Mouse (Mus musculus): ENCODE measurements around the gene Slc29a4.

Slc29a4 gene

GRCm38 (mm10) chr5:142692248-142692647 is at the start of gene Slc29a4:
TSS of gene Slc29a4 (plus strand) at chr5:142692512.
- DNase-seq (ENCODE audit: low read depth, low spot score), result no peak

DNA sequence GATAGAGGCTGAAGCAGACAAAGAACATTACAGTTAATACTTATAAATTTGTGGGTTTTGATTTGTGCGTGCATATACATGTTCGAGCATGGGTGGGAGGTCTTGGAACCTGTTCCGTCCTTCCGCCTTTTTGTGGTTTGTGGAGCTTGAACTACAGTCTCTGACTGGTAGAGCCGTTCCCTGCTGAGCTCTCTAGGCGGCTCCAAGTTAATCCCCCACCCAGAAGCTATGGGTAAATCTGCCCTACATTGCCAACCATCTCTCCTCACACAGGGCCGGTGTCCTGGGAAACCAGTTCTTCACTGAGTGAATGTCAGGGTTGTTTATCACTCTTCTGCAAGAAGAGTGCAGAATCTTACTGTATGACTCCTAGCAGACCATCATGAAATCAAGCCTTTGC is 44.1 kb upstream of the Slc29a4 start:
- no peak for DNase-seq (ENCODE audit: low read depth, low spot score)

- no peak for DNase-seq (ENCODE audit: low read depth, low spot score)
These were observed 42.8 kb upstream of the Slc29a4 start for GRCm38 (mm10) chr5:142649460-142650050.

DNA sequence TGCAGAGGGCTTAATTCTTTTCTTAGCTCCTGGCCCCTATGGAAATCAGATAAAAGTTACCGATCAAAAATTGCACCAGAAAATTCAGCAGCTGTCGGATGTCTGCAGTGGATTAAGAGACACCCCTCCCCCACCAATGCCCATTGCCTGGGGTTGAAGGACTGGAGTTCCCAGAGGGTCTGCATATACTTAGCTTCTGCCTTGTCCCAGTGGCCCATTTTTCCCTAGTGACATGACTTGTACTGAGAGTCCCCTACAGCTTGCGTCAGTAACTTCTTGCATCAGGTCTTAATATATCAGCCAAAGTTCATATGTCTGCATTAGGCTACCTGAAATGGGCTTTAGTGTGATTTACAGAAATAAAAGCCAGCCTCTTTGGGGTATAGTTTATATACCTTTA is 41.9 kb upstream of the Slc29a4 start:
- no peak for DNase-seq (ENCODE audit: low read depth, low spot score)

DNA sequence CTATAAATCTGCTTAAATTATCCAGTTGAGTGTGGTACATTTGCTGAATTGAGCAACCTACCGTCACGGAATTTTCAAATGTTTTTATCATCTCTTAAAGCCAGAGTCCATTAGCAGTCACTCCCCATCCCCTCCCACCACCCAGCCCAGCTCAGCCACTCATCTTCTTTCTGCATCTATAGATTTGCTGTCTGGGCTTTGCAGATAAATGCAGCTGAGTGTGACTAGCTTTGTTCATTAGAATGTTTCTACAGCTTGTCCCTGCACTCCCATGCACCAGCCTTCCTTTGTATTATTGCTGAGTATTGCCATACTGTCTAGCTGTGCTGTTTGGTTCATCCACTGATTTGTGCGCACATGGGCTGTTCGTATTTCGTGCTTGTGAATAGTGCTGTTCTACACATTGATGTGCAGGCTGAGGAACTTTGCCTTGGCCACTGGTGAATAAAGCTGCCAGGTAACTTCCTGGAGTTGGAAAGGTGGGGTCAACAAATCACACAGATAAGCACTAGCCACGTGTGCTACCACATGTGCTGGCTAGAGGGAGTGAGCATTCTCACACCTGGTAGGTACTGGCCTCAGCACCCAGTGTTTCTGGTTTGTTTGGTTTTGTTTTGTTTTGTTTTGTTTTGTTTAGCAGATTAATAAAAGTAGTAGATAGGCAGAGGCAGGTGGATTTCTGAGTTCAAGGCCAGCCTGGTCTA is 41.4 kb upstream of the Slc29a4 start:
- DNase-seq (ENCODE audit: low read depth, low spot score), result no peak

DNA sequence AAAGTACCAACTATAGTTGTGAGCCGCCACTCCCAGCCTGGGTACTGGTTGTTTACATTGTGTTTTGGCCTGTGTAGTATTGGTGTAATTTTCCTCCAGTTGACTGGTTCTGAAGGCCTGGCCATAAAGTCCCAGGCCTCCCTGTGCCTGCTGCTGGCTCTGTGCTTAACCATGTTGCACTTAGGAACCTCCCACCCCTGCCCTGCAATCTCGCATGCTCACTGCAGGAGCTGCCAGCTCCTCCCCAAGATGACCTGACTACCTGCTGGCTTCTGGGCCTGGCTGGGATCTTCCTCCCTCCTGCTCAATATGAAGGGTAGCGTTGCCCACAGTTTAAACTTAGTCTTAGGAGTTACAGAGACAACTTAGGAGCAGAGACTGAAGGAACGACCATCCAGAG is 40.0 kb upstream of the Slc29a4 start:
- DNase-seq (ENCODE audit: low read depth, low spot score), result no peak

DNA sequence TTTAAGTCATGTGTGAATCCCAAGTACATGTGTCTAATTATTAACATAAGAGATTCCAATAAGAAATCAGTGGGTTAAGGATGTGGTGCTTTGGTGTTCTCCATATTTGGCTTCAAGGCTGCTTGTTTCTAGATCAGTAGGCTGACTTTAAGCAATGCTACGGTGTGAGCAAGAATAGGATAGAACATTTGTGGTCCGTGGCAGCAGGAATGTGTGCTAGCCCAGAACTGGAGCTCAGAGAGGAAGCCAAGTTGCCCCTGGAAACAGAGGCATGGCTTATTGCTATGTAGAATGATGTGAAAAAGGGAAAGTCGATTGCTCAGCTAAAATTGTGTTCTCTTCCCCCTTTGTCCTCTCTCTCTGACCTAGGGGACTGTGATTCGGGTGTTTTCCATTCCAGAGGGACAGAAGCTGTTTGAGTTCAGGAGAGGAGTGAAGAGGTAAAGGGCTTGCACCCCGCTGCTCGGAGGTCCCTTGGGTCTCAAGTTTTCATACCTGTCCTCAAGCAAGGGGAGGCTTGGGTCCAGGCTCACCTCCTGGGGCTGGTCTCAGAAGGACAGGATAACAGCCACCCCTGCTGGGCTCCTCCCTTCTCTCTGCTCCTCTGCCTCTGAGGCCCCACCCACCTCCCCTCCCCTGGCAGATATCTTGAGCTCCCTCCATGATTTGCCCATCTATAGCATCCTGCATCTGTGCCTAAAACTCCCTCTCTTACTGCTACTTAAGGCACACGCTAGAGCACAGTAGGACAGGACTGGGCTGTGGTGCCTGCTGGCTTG is 31.5 kb upstream of the Slc29a4 start:
- no peak for DNase-seq (ENCODE audit: low read depth, low spot score)

DNA sequence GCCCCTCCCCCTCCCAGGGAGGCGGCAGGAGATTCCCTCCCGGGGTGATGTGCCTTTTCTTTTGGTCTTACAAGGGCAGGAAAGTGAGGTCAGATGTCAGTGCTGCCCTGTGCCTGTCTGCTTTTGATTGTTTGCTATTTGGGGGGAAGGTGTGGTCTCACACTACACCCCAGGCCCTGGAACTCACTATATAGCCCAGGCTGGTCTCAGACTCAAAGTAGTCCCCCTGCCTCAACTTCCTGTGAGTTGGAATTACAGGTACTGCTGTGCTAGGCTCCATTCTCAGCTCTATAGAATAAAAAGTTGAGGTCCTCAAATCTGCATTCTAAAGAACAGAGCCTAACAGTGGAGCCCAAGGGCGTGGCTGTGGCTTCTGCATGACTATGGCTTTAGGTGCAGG is 24.4 kb upstream of the Slc29a4 start:
- no peak for DNase-seq (ENCODE audit: low read depth, low spot score)

GRCm38 (mm10) chr5:142668556-142669263 is 23.6 kb upstream of the Slc29a4 start:
- DNase-seq (ENCODE audit: low read depth, low spot score), result no peak

- no peak for DNase-seq (ENCODE audit: low read depth, low spot score)
These were observed 22.6 kb upstream of the Slc29a4 start for GRCm38 (mm10) chr5:142669726-142670125.

- peak; percentile 35 for DNase-seq (ENCODE audit: low read depth, low spot score)
These were observed 19.2 kb upstream of the Slc29a4 start for GRCm38 (mm10) chr5:142673082-142673481.

DNA sequence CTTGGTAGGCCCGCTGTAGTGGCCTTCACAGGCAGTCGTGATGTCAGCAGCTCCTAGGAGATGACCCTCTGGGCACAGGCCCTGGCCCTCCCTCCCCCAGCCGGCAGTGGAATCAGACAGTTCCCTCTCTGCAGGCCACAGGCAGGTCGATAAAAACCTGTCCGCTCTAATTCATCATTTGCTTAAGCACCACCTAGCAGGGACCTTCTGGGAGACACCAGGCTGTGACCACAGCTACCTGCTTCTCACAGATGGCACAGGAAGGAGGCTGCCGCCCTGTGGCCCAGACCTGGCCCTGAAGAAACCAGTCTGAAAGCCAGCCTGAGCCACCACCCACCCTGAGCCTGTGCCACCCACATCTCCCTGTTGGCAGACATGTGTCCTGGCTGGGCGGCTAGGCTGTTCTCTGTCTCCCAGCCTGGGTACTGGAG is 14.2 kb upstream of the Slc29a4 start:
- no peak for DNase-seq (ENCODE audit: low read depth, low spot score)

DNA sequence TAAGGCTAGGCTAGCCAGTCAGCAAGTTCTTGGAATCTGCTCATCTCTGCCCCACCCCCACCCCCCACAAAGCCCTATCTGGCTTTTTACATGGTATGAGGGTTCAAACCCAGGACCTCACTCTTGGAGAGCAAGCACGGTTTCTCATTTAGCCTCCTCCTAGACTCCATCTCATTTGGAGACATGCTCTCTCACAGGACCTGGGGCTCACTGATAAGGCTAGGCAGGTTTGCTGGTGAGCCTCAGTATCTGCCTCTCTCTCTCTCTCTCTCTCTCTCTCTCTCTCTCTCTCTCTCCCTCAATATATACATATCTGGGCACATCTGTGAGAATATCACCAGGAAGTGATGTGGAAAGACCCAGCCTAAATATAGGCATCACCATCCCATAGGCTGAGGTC is 13.2 kb upstream of the Slc29a4 start:
- DNase-seq (ENCODE audit: low read depth, low spot score), result no peak

GRCm38 (mm10) chr5:142681911-142682310 is 10.4 kb upstream of the Slc29a4 start:
- peak; percentile 24 for DNase-seq (ENCODE audit: low read depth, low spot score)

DNA sequence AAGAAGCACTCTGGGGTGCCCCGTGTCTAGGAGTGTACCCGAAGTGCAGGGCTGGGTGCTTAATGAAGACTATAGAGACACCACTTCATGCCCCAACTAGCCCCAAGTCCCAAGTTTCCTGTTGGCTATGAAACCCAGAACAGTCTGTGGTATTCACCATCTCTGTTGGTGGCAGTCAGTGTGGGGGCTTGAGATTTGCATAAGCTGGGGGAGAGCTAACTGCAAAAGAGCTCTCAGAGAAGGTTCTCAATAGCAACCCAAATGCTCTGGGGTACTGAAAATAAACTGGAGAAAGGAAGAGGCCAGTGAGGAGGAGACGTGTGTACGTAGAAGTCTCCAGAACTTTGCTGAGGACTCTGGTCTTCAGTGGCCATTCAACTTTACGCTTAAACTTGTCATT is 9.8 kb upstream of the Slc29a4 start:
- no peak for DNase-seq (ENCODE audit: low read depth, low spot score)

GRCm38 (mm10) chr5:142688866-142689265 is 3.4 kb upstream of the Slc29a4 start:
- no peak for DNase-seq (ENCODE audit: low read depth, low spot score)

DNA sequence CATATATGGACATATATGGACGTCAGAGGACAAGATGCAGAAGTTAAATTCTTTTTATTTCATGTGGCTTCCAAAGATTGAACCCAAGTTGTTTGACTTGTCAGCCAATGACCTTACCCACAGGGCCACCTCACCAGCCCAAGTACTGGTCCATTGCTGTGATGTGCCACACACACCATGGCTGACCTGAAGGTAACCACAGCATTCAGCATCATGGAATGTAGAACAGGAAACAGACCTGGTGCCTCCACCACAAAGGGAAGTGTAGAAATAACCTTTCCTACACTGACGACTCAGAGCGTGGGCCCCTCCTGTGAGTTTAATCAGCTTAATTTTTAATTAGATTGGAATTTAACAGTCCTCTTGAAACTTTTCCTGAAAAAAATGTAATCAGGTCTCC is 2.0 kb upstream of the Slc29a4 start:
- DNase-seq (ENCODE audit: low read depth, low spot score), result no peak

- DNase-seq (ENCODE audit: low read depth, low spot score), result no peak
These were observed 842 bp downstream of the Slc29a4 start for GRCm38 (mm10) chr5:142692971-142693737.

DNA sequence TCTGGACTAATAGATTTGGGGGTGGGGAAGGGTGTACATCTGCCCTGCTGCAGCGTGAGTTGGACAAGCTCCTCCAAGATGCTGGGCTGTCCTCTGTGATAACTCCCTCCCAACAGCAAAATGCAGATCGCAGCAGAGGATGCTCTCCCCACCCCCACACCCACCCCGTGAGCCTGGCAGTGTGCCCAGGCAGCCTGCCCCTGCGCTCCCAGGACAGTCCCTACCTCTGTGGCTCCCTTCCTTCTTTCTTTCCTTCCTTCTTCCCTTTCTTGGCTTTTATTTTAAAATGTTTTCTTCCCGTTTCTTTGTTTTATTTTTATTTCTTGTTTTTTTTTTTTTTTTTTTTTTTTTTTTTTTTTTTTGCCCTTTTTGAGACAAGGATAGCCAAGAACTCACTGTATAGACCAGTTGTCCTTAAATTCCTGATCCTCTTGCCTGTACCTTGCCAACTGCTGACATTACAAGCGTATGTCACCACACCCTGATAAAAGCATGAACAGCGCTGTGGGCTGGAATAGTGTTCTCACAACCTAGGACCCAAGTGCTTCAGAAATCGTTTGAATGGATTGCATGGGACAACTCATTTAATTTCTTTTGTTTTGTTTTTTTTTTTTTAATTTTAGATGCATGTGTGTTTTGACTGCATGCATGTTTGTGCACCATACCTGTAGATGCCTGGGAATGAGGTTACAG is 1.6 kb downstream of the Slc29a4 start:
- no peak for DNase-seq (ENCODE audit: low read depth, low spot score)

DNA sequence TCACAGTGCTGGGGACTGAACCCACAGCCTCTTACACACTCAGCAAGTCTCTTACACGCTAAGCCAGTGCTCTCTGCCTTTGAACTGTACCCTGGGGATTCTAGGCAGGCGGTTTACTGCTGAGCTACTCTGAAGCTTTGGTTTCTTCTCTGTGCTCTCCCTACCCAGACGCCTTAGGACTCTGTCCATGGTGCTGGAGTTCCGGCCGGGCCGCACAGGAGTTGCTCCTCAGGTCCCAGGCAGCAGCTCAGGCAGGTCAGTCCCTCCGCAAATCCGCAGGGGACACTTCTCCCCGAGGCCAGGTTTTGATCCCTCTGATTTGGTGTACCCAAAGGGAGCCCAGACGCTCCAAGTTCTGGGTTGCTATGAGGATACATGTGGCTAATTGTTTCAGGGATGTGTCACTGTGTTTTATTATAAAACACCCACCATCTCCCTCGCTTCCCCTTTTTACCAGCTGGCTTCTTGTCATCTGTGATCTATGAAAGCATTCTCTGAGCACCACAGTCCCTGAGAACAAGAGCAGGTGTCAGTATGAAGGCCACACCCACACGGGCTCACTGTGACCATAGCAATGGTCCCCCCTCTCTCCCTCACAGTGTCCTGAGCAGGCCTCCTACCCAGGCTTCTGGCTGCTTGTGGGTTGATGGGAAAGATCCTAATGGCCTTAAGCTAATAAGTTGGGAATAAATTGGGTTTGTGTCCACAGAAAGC is 2.5 kb downstream of the Slc29a4 start:
- DNase-seq (ENCODE audit: low read depth, low spot score), result peak; percentile 62
